9 mouse cellular contexts compared by ENCODE assay signal in the genomic region with DNA sequence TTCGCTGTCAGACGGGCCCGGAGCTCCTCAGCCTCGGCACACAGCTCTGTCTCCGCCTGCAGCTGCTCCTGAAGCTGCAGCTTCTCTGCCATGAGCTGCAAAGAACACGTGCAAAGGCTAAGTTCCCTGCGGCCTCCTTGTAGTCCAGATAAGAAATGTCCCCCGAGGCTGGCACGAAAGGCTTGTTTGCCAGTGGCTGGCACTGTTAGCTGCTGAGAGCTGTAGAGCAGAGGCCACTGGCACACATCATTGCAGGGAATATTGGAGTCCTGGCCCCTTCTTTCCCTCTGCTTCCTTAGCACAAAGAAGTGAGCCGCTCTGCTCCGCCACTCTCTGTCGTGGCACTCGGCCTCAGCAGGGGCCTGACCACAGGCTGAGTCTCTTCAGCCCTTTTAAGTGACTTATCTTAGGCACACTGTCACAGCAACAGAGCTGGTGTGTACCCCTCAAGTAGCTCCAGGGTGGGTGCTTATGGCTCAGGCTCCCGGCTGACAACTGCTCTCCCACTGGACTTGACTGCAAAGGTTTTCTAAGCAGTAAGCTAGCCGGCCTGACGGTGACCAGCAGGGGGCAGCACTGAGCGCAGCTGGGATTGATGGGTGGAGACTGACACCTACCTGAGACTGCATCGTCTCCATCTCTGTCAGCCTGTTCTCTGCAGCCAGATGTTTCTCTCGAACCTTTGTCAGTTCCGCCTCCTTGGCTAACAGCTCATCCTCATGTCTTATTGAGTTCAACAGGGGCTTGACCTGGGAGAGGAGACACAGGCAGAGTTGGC. TPM values are rescaled to one million over a fixed set of nuclear protein-coding genes. Genes with fewer than 3 reads are reported as not detected.
DNase-seq lines count a peak whose midpoint lies in the region; ATAC-seq lines count a peak whose summit lies in the region.
"Had no signal": no experiment of that assay in that cellular context is flagged by ENCODE, and none has a peak within 500 bp of the region (broad histone marks: within the 10 kb centered on the region; RNA-seq: fewer than 3 reads in every experiment).

No protein-coding gene starts in this region.

- H3K4me1 ChIP-seq in embryonic facial prominence, embryonic 11.5 days (ENCODE audit: control insufficient read depth, insufficient read depth, low read length): no peaks in the 10 kb centered on the region
- H3K4me1 ChIP-seq: limb, embryonic 15.5 days had no signal

- intact Hi-C loops in heart, postnatal 10 days (cut with DNase I): loop anchor here (1.0 kb wide), 1 partner anchor 142 kb away; no protein-coding TSS in a partner anchor

- no peak overlapping the region for H3K9ac ChIP-seq in embryonic facial prominence, embryonic 11.5 days (replicated peaks; ENCODE audit: low read length)
- H3K9ac ChIP-seq: limb, embryonic 15.5 days had no signal

- 71% methylated on average over 20 of the region's 20 CpGs for WGBS in embryonic facial prominence, embryonic 11.5 days

- H3K9me3 ChIP-seq in embryonic facial prominence, embryonic 11.5 days (replicated peaks; ENCODE audit: control insufficient read depth, low read length): no peaks in the 10 kb centered on the region
- H3K9me3 ChIP-seq: limb, embryonic 15.5 days had no signal

- no peak overlapping the region for H3K27ac ChIP-seq in embryonic facial prominence, embryonic 11.5 days (replicated peaks; ENCODE audit: low read depth, low read length)
- H3K27ac ChIP-seq: limb, embryonic 15.5 days had no signal

- H3K4me2 ChIP-seq in embryonic facial prominence, embryonic 11.5 days (ENCODE audit: low read depth, low read length): no peak overlapping the region
- H3K4me2 ChIP-seq: limb, embryonic 15.5 days had no signal

- H3K27me3 ChIP-seq in embryonic facial prominence, embryonic 11.5 days (ENCODE audit: control insufficient read depth, insufficient read depth, low read length): no peaks in the 10 kb centered on the region
- H3K27me3 ChIP-seq: limb, embryonic 15.5 days had no signal

- peaks cover 7% of the 10 kb centered on the region for H3K36me3 ChIP-seq in embryonic facial prominence, embryonic 11.5 days (replicated peaks; ENCODE audit: control insufficient read depth, insufficient read depth, low read depth, low read length)

- no peak overlapping the region for H3K4me3 ChIP-seq in embryonic facial prominence, embryonic 11.5 days (ENCODE audit: low read depth, low read length)
- H3K4me3 ChIP-seq: limb, embryonic 15.5 days had no signal

- peak; percentile 74 to 92 for DNase-seq in adrenal gland, adult (ENCODE audit: inconsistent age in 2 of 2, low spot score in 1 of 2)
- no peak for DNase-seq in adrenal gland, adult 8-10 months
- peak; percentile 68 to 71 for DNase-seq in adrenal gland, postnatal 4 days (ENCODE audit: low spot score in 2 of 2)
- DNase-seq in embryonic facial prominence, embryonic 11.5 days (ENCODE audit: low spot score): peak; percentile 79
- peak; percentile 78 to 90 for DNase-seq in heart, postnatal 10 days
- DNase-seq in left cerebral cortex, adult 11 months (ENCODE audit: low spot score): peak; percentile 32
- peak; percentile 74 to 82 for DNase-seq in lung, postnatal 4 days
- peak; percentile 77 for DNase-seq in spleen, adult 12 weeks (ENCODE audit: low spot score)

- no peak for ATAC-seq in embryonic facial prominence, embryonic 11.5 days (replicated peaks; ENCODE audit: insufficient number of reproducible peaks, low FRiP score, low TSS enrichment, low read depth)

RNA-seq across cellular contexts. Expression of a gene that starts 18.6 kb away (rescaled TPM):
- total RNA-seq in adrenal gland, adult 8-10 months (2022): under 1 TPM; 0.14 to 0.43 (median 0.15) TPM
- 1 to 10 TPM; 1.7 to 4.8 TPM for total RNA-seq in adrenal gland, postnatal 4 days (2021)
- 0.29 TPM in 1 of 2 replicates, not detected in the other for polyA plus RNA-seq in embryonic facial prominence, embryonic 11.5 days (2014; fragmentation: Nextera tagmentation; extraction: Ambion mirVana)
- not detected for total RNA-seq in heart, postnatal 10 days (2021)

RNA-seq across cellular contexts. Expression of a gene that starts 46.5 kb away (rescaled TPM):
- 1 to 10 TPM in 2 of 4 experiments, under 1 TPM in 2; 0.35 to 1.7 (median 0.78) TPM for total RNA-seq in adrenal gland, adult 8-10 months (2022)
- under 1 TPM; 0.20 to 0.25 TPM for total RNA-seq in adrenal gland, postnatal 4 days (2021)
- polyA plus RNA-seq in embryonic facial prominence, embryonic 11.5 days (2014; fragmentation: Nextera tagmentation; extraction: Ambion mirVana): not detected in 2 replicates
- total RNA-seq in heart, postnatal 10 days (2021): not detected
